8 mouse cellular contexts compared by ENCODE assay signal in genomic region chr11:120800061-120800904, GRCm38 (mm10). TPM values are rescaled to one million over a fixed set of nuclear protein-coding genes. Genes with fewer than 3 reads are reported as not detected.
DNase-seq lines count a peak whose midpoint lies in the region; ATAC-seq and TF ChIP-seq lines count a peak whose summit lies in the region.

No protein-coding gene starts in this region.

- peak; percentile 75 for ATAC-seq in common myeloid progenitor, adult 5-6 weeks (replicated peaks; ENCODE audit: low read depth, poor library complexity, severe bottlenecking)
- ATAC-seq in hindbrain, embryonic 16.5 days = peak; percentile 61; the same call in 1 of the 2 replicates
- peak; percentile 74 for ATAC-seq in megakaryocyte, adult 5-6 weeks (ENCODE audit: poor library complexity, severe bottlenecking)

- H3K9ac ChIP-seq in hindbrain, embryonic 16.5 days (ENCODE audit: low read depth, low read length) = no peak overlapping the region

- intact Hi-C loops in gastrocnemius, adult 2 months (cut with DNase I) = no loop called here

- peak overlapping the region; percentile 57 for H3K4me3 ChIP-seq in gastrocnemius, adult 2 months
- no peak overlapping the region for H3K4me3 ChIP-seq in hindbrain, embryonic 16.5 days (ENCODE audit: low read length)

- peak overlapping the region; percentile 86 for H3K27ac ChIP-seq in gastrocnemius, adult 2 months
- H3K27ac ChIP-seq in hindbrain, embryonic 16.5 days (ENCODE audit: low read depth, low read length) = peak overlapping the region; percentile 19; the same call in 1 of the 2 replicates

- peak; percentile 96 for DNase-seq in ZHBTc4 (ENCODE audit: low read depth, low spot score)
- peak; percentile 92 for DNase-seq in gastrocnemius, adult 2 months
- DNase-seq in left cerebral cortex, adult 18-20 months (ENCODE audit: low spot score in 2 of 2) = peak; percentile 84 to 90
- peak; percentile 75 for DNase-seq in right cerebral cortex, adult 18-20 months
- peak; percentile 69 for DNase-seq in urinary bladder, adult 2 months (ENCODE audit: low spot score)

- H3K9me3 ChIP-seq in hindbrain, embryonic 16.5 days (ENCODE audit: control insufficient read depth, low read length) = no peaks in the 10 kb centered on the region

- no peaks in the 10 kb centered on the region for H3K27me3 ChIP-seq in hindbrain, embryonic 16.5 days (replicated peaks; ENCODE audit: control insufficient read depth, insufficient read depth, low read length)

- peaks cover 6% of the 10 kb centered on the region for H3K4me1 ChIP-seq in hindbrain, embryonic 16.5 days (ENCODE audit: control insufficient read depth, insufficient read depth, low read depth, low read length)

- 0 out of 2 replicates have a peak, but pooled peaks cover 4% of the 10 kb centered on the region for H3K36me3 ChIP-seq in hindbrain, embryonic 16.5 days (ENCODE audit: control insufficient read depth, insufficient read depth, low read length)

- TF ChIP-seq CTCF in gastrocnemius, adult 2 months (IDR thresholded peaks at IDR 0.05) = peak; percentile 96

- peak overlapping the region; percentile 25 for H3K4me2 ChIP-seq in hindbrain, embryonic 16.5 days (ENCODE audit: low read length)

- WGBS in hindbrain, embryonic 16.5 days = 17% methylated on average over 10 of the region's 10 CpGs

RNA-seq across cellular contexts. Expression of gene Dus1l, which starts 4.1 kb away (rescaled TPM):
- 43.2 and 57.9 TPM in 2 replicates for total RNA-seq in common myeloid progenitor, adult 5-6 weeks (2017)
- 10 to 100 TPM; 31.2 to 31.5 TPM for total RNA-seq in gastrocnemius, adult 2 months (2021)
- 46.9 and 48.5 TPM in 2 replicates for polyA plus RNA-seq in hindbrain, embryonic 16.5 days (2015; fragmentation: Nextera tagmentation; extraction: Ambion mirVana)
- 10 to 100 TPM; 40.2 to 44.9 TPM for total RNA-seq in left cerebral cortex, adult 18-20 months (2021)
- total RNA-seq in megakaryocyte, adult 5-6 weeks (2015) = 46.1 and 51.8 TPM in 2 replicates
- 24.0 and 31.1 TPM in 2 replicates for total RNA-seq in megakaryocyte, adult 5-6 weeks (2017)
- 36.1 and 39.1 TPM in 2 replicates for polyA plus RNA-seq in urinary bladder, adult 2 months (2012; rRNA removed)

RNA-seq across cellular contexts. Expression of gene Gps1, which starts 16.2 kb away (rescaled TPM):
- total RNA-seq in common myeloid progenitor, adult 5-6 weeks (2017) = 66.0 and 88.2 TPM in 2 replicates
- 10 to 100 TPM; 57.9 to 65.2 TPM for total RNA-seq in gastrocnemius, adult 2 months (2021)
- polyA plus RNA-seq in hindbrain, embryonic 16.5 days (2015; fragmentation: Nextera tagmentation; extraction: Ambion mirVana) = 272 and 305 TPM in 2 replicates
- total RNA-seq in left cerebral cortex, adult 18-20 months (2021) = 100 to 1,000 TPM; 148 to 152 TPM
- 51.4 and 70.1 TPM in 2 replicates for total RNA-seq in megakaryocyte, adult 5-6 weeks (2015)
- 52.1 and 56.3 TPM in 2 replicates for total RNA-seq in megakaryocyte, adult 5-6 weeks (2017)
- 119 and 149 TPM in 2 replicates for polyA plus RNA-seq in urinary bladder, adult 2 months (2012; rRNA removed)

RNA-seq across cellular contexts. Expression of gene Rfng, which starts 16.3 kb away (rescaled TPM):
- 4.8 and 5.6 TPM in 2 replicates for total RNA-seq in common myeloid progenitor, adult 5-6 weeks (2017)
- 10 to 100 TPM; 11.7 to 14.1 TPM for total RNA-seq in gastrocnemius, adult 2 months (2021)
- 134 and 139 TPM in 2 replicates for polyA plus RNA-seq in hindbrain, embryonic 16.5 days (2015; fragmentation: Nextera tagmentation; extraction: Ambion mirVana)
- total RNA-seq in left cerebral cortex, adult 18-20 months (2021) = 10 to 100 TPM; 53.1 to 56.6 TPM
- total RNA-seq in megakaryocyte, adult 5-6 weeks (2015) = 10.4 and 14.5 TPM in 2 replicates
- 3.3 and 5.7 TPM in 2 replicates for total RNA-seq in megakaryocyte, adult 5-6 weeks (2017)
- 25.7 and 27.4 TPM in 2 replicates for polyA plus RNA-seq in urinary bladder, adult 2 months (2012; rRNA removed)

RNA-seq across cellular contexts. Expression of gene Fasn, which starts 24.1 kb away (rescaled TPM):
- total RNA-seq in common myeloid progenitor, adult 5-6 weeks (2017) = 46.0 and 62.3 TPM in 2 replicates
- 10 to 100 TPM in 1 of 2 experiments, 1 to 10 TPM in 1; 6.8 to 20.0 TPM for total RNA-seq in gastrocnemius, adult 2 months (2021)
- polyA plus RNA-seq in hindbrain, embryonic 16.5 days (2015; fragmentation: Nextera tagmentation; extraction: Ambion mirVana) = 82.9 and 92.6 TPM in 2 replicates
- total RNA-seq in left cerebral cortex, adult 18-20 months (2021) = 100 to 1,000 TPM; 159 to 179 TPM
- 14.0 and 19.2 TPM in 2 replicates for total RNA-seq in megakaryocyte, adult 5-6 weeks (2015)
- 10.5 and 13.3 TPM in 2 replicates for total RNA-seq in megakaryocyte, adult 5-6 weeks (2017)
- 187 and 188 TPM in 2 replicates for polyA plus RNA-seq in urinary bladder, adult 2 months (2012; rRNA removed)

RNA-seq across cellular contexts. Expression of gene Hmga1b, which starts 37.7 kb away (rescaled TPM):
- 18.9 and 25.7 TPM in 2 replicates for total RNA-seq in common myeloid progenitor, adult 5-6 weeks (2017)
- 10 to 100 TPM; 15.7 to 22.2 TPM for total RNA-seq in gastrocnemius, adult 2 months (2021)
- polyA plus RNA-seq in hindbrain, embryonic 16.5 days (2015; fragmentation: Nextera tagmentation; extraction: Ambion mirVana) = 2.0 and 2.9 TPM in 2 replicates
- total RNA-seq in left cerebral cortex, adult 18-20 months (2021) = 10 to 100 TPM; 31.4 to 50.3 TPM
- total RNA-seq in megakaryocyte, adult 5-6 weeks (2015) = 10.5 and 11.9 TPM in 2 replicates
- total RNA-seq in megakaryocyte, adult 5-6 weeks (2017) = 7.6 and 8.8 TPM in 2 replicates
- 1.7 and 2.1 TPM in 2 replicates for polyA plus RNA-seq in urinary bladder, adult 2 months (2012; rRNA removed)
